Mouse (Mus musculus): ENCODE measurements around the gene Pcgf2.

DNA sequence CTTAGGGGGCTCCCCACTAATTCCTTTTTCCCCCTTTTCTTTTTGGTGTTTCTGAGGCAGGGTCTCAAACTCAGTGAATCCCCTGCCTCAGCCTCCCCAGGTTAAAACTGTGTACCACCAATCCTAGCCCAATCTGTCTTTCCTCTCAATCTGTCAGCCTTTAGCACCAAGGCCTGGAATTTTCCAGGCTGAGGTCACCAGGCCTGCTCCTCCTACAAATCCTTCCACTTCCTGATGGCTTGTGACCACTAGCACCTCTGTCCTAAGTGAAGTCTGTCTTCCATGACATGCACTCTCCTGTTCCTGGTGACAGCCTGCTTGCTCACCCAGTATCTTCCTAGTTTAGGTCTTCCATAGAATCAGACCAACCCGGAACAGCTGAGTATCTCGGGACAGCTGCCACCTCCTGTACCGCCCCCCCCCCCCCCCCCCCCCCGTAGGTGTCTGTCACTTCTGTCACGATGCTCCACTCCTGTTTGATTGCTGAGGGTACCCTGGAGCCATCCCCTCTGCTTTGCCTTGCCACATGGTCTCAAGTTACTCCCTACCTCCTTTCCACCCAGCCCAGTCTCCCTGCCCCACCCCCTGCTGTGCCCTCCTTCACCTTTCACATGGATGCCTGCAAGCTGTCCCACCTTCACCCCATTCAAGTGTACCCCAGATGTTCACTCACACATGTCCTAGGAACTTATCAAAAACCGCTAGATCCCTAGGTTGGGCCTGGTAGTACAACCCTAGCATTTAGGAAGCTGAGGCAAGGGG lies 42.9 kb downstream of the Pcgf2 start:
- TF ChIP-seq TAL1 (IDR thresholded peaks at IDR 0.05; ENCODE audit: low read length) (no peak), GATA1 (IDR thresholded peaks at IDR 0.05; ENCODE audit: low read length) (no peak)

All from erythroblast, embryonic 14.5 days (primary cell).